Mouse (Mus musculus) erythroblast, embryonic 14.5 days (primary cell): ENCODE measurements around the gene Dcp1b.

Experiments used
- GATA1 ChIP-seq: IDR thresholded peaks from 2 replicates; pipeline ENCODE4 v1.6.1; 2012; ENCODE audit warnings: low read length, inconsistent platforms, mixed read lengths
- TAL1 ChIP-seq: IDR thresholded peaks from 3 replicates; pipeline ENCODE4 v1.6.1; 2012; ENCODE audit warnings: low read length, inconsistent platforms, mixed read lengths

DNA sequence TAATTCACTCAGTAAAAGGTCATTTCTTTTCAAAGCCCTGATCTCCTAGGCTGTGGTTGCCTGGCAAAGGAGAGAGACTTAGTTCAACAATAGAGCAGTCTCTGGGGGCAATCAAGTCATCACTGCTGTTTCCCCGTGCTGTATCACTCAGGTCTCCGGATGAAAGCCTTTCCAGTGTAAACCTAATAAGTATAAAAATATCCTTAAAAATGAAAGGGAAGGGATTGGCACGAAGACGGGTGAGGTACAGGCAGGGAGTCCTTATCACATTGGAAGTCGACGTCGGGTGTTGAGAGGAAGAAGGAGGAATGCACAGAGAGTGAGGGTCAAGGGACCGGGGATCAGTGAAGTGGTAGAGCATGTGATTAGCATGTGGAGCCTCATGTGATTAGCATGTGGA, 2.0 kb downstream of the Dcp1b start:
- TF ChIP-seq TAL1 = no peak
- TF ChIP-seq GATA1 = no peak
